Mouse (Mus musculus) hindbrain, postnatal 0 days (tissue): ENCODE results near the gene Zfp710. TPM values are rescaled to one million over a fixed set of nuclear protein-coding genes. Genes with fewer than 3 reads are reported as not detected.
"Not testable (repeated sequence)": the region's sequence is repeated elsewhere in the genome, so short reads cannot be mapped to it uniquely, and the experiment has no call there.

ENCODE experiments used
- ATAC-seq: fragments of 200-750 bp; cut with Nextera tagmentation; 2 replicates; pipeline ENCODE4 v1.8.0; 2017; ENCODE audit warnings: mild to moderate bottlenecking, moderate TSS enrichment, moderate library complexity
- DNase-seq: peaks from one replicate; pipeline ENCODE4 v3.0.0-alpha.2; 2015; ENCODE audit warnings: low spot score
- H3K27ac ChIP-seq: fragments of 300-500 bp; sonication (generic); 2 replicates; pipeline ENCODE4 v1.5.1; 2014; ENCODE audit warnings: mild to moderate bottlenecking
- H3K27me3 ChIP-seq: fragments of 300-500 bp; sonication (generic); 2 replicates; pipeline ENCODE4 v1.6.1; 2014; ENCODE audit warnings: low read length, mixed read lengths; ENCODE audit not compliant: insufficient read depth
- H3K36me3 ChIP-seq: fragments of 300-500 bp; sonication (generic); 2 replicates; pipeline ENCODE4 v1.6.1; 2014; ENCODE audit warnings: low read length, mixed read lengths; ENCODE audit not compliant: insufficient read depth
- H3K4me1 ChIP-seq: fragments of 300-500 bp; sonication (generic); 2 replicates; pipeline ENCODE4 v1.6.1; 2014; ENCODE audit warnings: antibody characterized with exemption, low read length, mixed read lengths; ENCODE audit not compliant: insufficient read depth
- H3K4me2 ChIP-seq: fragments of 300-500 bp; sonication (generic); 2 replicates; pipeline ENCODE4 v1.6.1; 2014; ENCODE audit warnings: low read depth, mild to moderate bottlenecking, low read length, moderate library complexity, mixed read lengths
- H3K4me3 ChIP-seq: fragments of 300-500 bp; sonication (generic); 2 replicates; pipeline ENCODE4 v1.5.1; 2014; ENCODE audit warnings: low read length
- H3K9ac ChIP-seq: fragments of 300-500 bp; sonication (generic); replicated peaks from 2 replicates; pipeline ENCODE4 v1.6.1; 2014; ENCODE audit warnings: mild to moderate bottlenecking, low read length, moderate library complexity, mixed read lengths
- H3K9me3 ChIP-seq: fragments of 300-500 bp; sonication (generic); 2 replicates; pipeline ENCODE4 v1.6.1; 2016; ENCODE audit warnings: low read length, mixed read lengths
- CTCF ChIP-seq: IDR thresholded peaks from 2 replicates; pipeline ENCODE4 v1.5.1; 2016; ENCODE audit warnings: antibody characterized with exemption, control low read depth, low read depth
- WGBS: fragments of 180-500 bp; shearing (Covaris S2); extraction: QIAGEN DNeasy Blood & Tissue Kit; methylation state at CpG from one replicate; pipeline ENCODE4 v1.1.7; 2014; 5-methylcytosine and 5-hydroxymethylcytosine counted together
- polyA plus RNA-seq: library from polyadenylated mRNA; unstranded; fragments of >200 nt; fragmentation: Nextera tagmentation; extraction: Ambion mirVana; gene quantifications from 2 replicates; pipeline ENCODE4 v1.2.1, GENCODE M21; 2015
- total RNA-seq: library from RNA; depleted of rRNA; stranded (reverse); fragments of >200 nt; gene quantifications from 2 replicates; pipeline ENCODE4 v1.2.3, GENCODE M21; 2014; rRNA removed

The Zfp710 gene
- total RNA-seq (25.8 and 29.7 TPM in 2 replicates), polyA plus RNA-seq (8.4 and 10.3 TPM in 2 replicates)

DNA sequence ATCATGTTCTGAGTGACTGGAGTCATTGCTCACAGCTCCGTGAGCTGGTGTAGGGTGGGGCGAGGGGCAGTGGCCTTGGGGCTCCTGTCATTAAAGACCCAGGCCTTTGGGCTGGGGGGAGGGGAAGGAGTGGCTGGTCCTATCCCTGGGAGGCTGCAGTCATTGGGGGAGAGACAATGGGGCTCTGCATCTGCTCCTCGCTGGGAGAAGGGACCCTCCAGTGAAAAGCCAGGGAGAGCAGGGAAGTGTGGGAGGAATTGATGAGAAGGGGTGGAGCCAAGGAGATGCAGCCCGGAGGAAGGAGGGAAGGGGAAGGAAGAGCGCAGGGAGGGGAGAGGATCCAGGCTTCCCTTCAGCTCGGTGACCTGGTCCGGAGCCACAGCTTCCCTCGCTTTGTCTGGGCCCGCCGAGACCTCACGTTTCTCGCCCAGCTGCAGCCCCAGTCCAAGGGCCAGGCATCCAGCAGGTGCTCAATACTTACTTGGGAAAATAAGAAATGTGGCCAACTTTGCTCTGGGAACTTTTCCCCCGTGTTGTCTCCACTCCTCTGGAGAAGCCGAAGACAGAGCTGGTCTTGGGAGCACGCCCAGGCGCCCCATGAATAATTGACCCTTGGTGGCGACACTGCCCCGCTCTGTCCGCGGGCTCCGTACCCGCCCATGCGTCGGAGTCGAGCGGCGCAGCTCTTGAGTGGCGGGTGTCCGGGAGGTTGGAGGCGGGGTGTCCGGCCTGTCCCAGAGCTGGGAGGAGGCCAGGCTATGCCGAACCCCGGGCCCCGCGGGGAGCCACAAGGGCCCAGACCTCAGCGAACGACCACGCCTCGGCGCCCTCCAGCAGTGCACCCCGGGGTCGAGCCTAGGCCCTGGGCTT lies at the start of gene Zfp710:
TSS of gene Zfp710 (plus strand) at position 294 of the 870 bp plus-strand sequence.
- Histone ChIP-seq H3K27me3 (no peaks in the 10 kb centered on the region), H3K36me3 (no peaks in the 10 kb centered on the region), H3K4me2 (peak within 1 kb of the TSS; percentile 90), H3K4me1 (peaks cover 12% of the 10 kb centered on the region; the same call in 1 of the 2 replicates), H3K9ac (peak within 1 kb of the TSS; percentile 93), H3K4me3 (peak within 1 kb of the TSS; percentile 82), H3K9me3 (no peaks in the 10 kb centered on the region), H3K27ac (peak within 1 kb of the TSS; percentile 95)
- no peak for TF ChIP-seq CTCF
- peak; percentile 74 for ATAC-seq
- peak; percentile 79 for DNase-seq
- WGBS = under 1% methylated on average over 41 of the region's 42 CpGs

DNA sequence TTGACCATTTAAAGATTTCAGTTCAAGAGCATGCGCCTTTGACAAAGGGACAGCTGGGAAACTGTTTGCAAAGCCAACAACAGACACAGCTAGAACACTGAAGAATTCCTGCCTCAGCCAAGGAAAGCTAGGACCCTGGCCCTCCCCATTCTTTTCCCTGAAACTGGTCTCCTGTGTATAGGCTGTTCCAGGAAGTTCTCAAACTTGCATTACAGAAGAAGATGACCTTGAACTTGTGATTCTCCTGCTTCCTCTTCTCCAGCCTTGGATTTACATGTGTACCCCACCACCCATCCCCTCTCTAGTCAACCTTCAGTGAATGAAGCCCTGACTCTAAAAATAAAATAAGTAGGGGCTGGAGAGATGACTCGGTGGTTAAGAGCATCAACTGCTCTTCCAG lies 49.3 kb upstream of the Zfp710 start:
- DNase-seq (no peak), ATAC-seq (no peak)
- no peaks in the 10 kb centered on the region for H3K36me3 ChIP-seq
- H3K4me1 ChIP-seq = no peaks in the 10 kb centered on the region
- no peaks in the 10 kb centered on the region for H3K9me3 ChIP-seq
- TF ChIP-seq CTCF = no peak
- H3K9ac ChIP-seq = no peak overlapping the region
- 94% methylated on average over 2 of the region's 2 CpGs for WGBS
- H3K4me3 ChIP-seq = no peak overlapping the region
- no peaks in the 10 kb centered on the region for H3K27me3 ChIP-seq
- H3K27ac ChIP-seq = no peak overlapping the region
- no peak overlapping the region for H3K4me2 ChIP-seq

DNA sequence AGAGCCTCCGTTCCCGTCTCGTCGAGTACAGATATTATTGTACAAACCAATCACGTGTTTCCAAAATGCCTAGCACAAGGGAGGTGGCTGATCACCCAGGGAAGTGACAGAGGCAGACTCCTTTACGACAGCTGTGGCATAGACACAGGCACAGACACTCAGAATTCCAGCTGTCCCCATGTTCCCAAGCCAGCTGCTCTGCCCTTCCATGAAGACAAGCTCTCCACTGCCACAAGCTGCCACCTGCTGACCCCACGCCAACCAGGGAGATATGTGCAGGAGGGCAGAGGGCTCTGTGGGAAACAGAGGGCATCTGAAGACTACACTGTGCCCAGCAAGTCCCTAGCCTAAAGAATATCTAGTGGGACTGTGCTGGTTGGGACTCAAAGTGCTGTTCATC lies 37.9 kb upstream of the Zfp710 start:
- Histone ChIP-seq H3K4me3 (no peak overlapping the region), H3K4me1 (no peaks in the 10 kb centered on the region), H3K27me3 (no peaks in the 10 kb centered on the region), H3K4me2 (no peak overlapping the region), H3K9me3 (no peaks in the 10 kb centered on the region), H3K27ac (no peak overlapping the region), H3K36me3 (no peaks in the 10 kb centered on the region), H3K9ac (no peak overlapping the region)
- WGBS = 79% methylated on average over 7 of the region's 7 CpGs
- ATAC-seq (no peak), DNase-seq (no peak)
- TF ChIP-seq CTCF = no peak

DNA sequence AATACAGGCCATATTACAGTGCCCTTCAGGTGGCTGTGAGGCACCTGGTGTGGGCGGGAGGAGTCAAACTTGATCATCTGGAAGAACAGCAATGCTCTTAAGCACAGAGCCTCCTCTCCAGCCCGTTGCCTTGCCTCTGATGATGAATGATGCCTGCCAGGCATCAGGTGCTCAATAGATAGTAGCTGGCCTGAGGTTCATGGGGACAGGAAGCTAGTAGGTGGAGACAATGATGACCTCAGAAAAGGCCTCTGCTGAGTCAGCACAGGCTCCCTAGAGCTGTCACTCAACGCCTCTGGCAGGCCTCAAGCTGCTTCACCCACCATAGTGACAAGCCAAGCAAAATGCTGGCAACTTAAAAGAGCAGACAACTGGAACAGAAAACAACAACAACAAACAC lies 36.9 kb upstream of the Zfp710 start:
- no peaks in the 10 kb centered on the region for H3K4me1 ChIP-seq
- no peak for DNase-seq
- no peaks in the 10 kb centered on the region for H3K36me3 ChIP-seq
- TF ChIP-seq CTCF = no peak
- no peaks in the 10 kb centered on the region for H3K9me3 ChIP-seq
- no peak overlapping the region for H3K4me3 ChIP-seq
- H3K9ac ChIP-seq = no peak overlapping the region
- WGBS = 59% methylated on average over 3 of the region's 3 CpGs
- no peak overlapping the region for H3K27ac ChIP-seq
- no peak for ATAC-seq
- H3K4me2 ChIP-seq = no peak overlapping the region
- no peaks in the 10 kb centered on the region for H3K27me3 ChIP-seq

DNA sequence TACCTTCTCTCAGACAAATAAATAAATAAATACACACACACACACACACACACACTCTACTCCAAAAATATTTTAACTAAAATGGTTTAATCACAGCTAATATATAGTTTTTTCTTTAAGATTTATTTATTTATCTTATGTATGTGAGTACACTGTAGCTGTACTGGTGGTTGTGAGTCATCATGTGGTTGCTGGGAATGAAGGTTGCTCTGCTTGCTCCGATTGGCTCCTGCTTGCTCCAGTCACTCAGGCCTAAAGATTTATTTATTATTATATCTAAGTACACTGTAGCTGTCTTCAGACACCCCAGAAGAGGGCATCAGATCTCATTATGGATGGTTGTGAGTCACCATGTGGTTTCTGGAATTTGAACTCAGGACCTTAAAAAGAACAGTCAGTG lies 36.1 kb upstream of the Zfp710 start:
- ATAC-seq, H3K36me3 ChIP-seq, H3K4me1 ChIP-seq, H3K4me3 ChIP-seq, H3K27ac ChIP-seq, H3K27me3 ChIP-seq, H3K9me3 ChIP-seq, DNase-seq, H3K4me2 ChIP-seq, H3K9ac ChIP-seq: not testable (repeated sequence)
- WGBS = 93% methylated on average over 1 of the region's 1 CpGs

DNA sequence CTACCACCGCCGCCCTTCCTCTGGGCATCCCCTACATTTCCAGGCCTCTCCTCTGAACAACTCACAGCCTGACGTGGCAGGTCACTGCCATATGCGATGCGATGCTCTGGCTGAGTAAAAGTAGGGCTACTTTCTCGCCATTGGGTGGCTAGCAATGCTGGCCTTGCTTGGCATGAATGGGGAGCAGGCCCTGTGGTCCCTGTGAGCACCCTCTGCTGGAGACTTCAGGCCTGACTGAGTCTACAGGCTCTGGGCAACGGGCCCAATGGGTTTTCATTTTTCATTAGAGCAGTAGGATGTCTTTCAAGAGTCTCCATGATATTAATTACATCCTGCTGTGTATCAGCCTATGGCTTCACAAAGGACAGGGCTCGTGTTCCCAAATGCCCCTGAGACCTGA lies 30.1 kb upstream of the Zfp710 start:
- ATAC-seq (peak; percentile 67), DNase-seq (peak; percentile 69)
- Histone ChIP-seq H3K27me3 (no peaks in the 10 kb centered on the region), H3K9ac (no peak overlapping the region), H3K4me3 (no peak overlapping the region), H3K4me2 (no peak overlapping the region), H3K4me1 (no peaks in the 10 kb centered on the region), H3K27ac (no peak overlapping the region), H3K9me3 (no peaks in the 10 kb centered on the region), H3K36me3 (no peaks in the 10 kb centered on the region)
- 27% methylated on average over 8 of the region's 8 CpGs for WGBS
- peak; percentile 69 for TF ChIP-seq CTCF

DNA sequence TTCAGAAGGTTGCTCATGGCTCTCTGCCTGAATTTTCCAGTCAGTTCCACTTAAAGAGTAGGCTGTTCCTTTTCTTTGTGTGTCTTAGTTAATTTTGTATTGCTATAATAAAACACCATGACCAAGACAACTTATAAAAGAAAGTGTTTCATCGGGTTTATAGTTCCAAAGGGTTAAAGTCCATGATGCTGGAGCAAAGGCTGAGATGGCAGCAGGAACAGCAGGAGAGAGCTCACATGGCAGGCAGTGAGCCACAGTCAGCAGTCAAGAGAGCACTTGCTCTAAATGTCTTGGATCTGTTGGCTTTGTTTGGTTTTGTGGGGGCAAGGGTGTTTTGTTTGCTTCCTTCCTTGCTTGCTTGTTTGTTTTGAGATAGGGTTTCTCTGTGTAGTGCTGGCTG lies 26.9 kb upstream of the Zfp710 start:
- Histone ChIP-seq H3K4me1 (no peaks in the 10 kb centered on the region), H3K9ac (no peak overlapping the region), H3K9me3 (no peaks in the 10 kb centered on the region), H3K27me3 (no peaks in the 10 kb centered on the region), H3K27ac (no peak overlapping the region), H3K4me2 (no peak overlapping the region), H3K36me3 (no peaks in the 10 kb centered on the region), H3K4me3 (no peak overlapping the region)
- WGBS = 79% methylated on average over 1 of the region's 1 CpGs
- TF ChIP-seq CTCF = no peak
- DNase-seq (no peak), ATAC-seq (no peak)
